Mouse (Mus musculus) heart, adult 18-20 months (tissue): ENCODE data around the gene Zfp652. TPM values are rescaled to one million over a fixed set of nuclear protein-coding genes. Genes with fewer than 3 reads are reported as not detected.
"Not testable (repeated sequence)": the region's sequence is repeated elsewhere in the genome, so short reads cannot be mapped to it uniquely, and the experiment has no call there.

Source experiments
- DNase-seq, 2 experiments: peaks; one replicate each; pipeline ENCODE4 v3.0.0; 2021 to 2022; ENCODE audit warnings: mixed read lengths in 1 of 2
- total RNA-seq, 2 experiments: library from RNA; stranded (reverse); gene quantifications; 2 replicates each; pipeline ENCODE4 v1.2.3; 2021

Gene Zfp652
- total RNA-seq, 2 experiments from 2014 or later = 49.4 to 52.2 TPM

GRCm38 (mm10) chr11:95857716-95858527, 145.4 kb downstream of the Zfp652 start:
- DNase-seq = no peak

- peak; percentile 98 for DNase-seq
Measured at GRCm38 (mm10) chr11:95858528-95859467, 146.3 kb downstream of the Zfp652 start.

GRCm38 (mm10) chr11:95859468-95859855, 147.0 kb downstream of the Zfp652 start:
- no peak for DNase-seq

GRCm38 (mm10) chr11:95860071-95860490, 147.6 kb downstream of the Zfp652 start:
- no peak for DNase-seq

- DNase-seq = no peak
Measured at GRCm38 (mm10) chr11:95861397-95861796, 148.9 kb downstream of the Zfp652 start.

GRCm38 (mm10) chr11:95869442-95869841, 157.0 kb downstream of the Zfp652 start:
- DNase-seq = no peak

- no peak for DNase-seq
Measured at GRCm38 (mm10) chr11:95869918-95870470, 157.5 kb downstream of the Zfp652 start.

- no peak for DNase-seq
Measured at GRCm38 (mm10) chr11:95875804-95876203, 163.3 kb downstream of the Zfp652 start.

- DNase-seq = peak; percentile 23 to 79
Measured at GRCm38 (mm10) chr11:95876296-95876695, 163.8 kb downstream of the Zfp652 start.

GRCm38 (mm10) chr11:95879861-95880260, 167.4 kb downstream of the Zfp652 start:
- DNase-seq = not testable (repeated sequence)

Other genes starting within 250 kb of the Zfp652 start
- gene Nxph3, start 198.1 kb upstream of the Zfp652 start, total RNA-seq = under 1 TPM; 0.47 to 0.64 TPM
- gene Ngfr, start 124.9 kb upstream of the Zfp652 start, total RNA-seq = under 1 TPM; 0.37 to 0.64 TPM
- 100 to 1,000 TPM; 428 to 436 TPM for gene Phb, start 45.7 kb upstream of the Zfp652 start, total RNA-seq
- under 1 TPM; 0.15 to 0.28 TPM for gene B130006D01Rik, start 10.9 kb downstream of the Zfp652 start, total RNA-seq
- gene Phospho1, start 111.8 kb downstream of the Zfp652 start, total RNA-seq = 100 to 1,000 TPM; 165 to 174 TPM
- gene Gngt2, start 124.5 kb downstream of the Zfp652 start, total RNA-seq = 10 to 100 TPM; 19.2 to 22.1 TPM
- gene Abi3, start 129.8 kb downstream of the Zfp652 start, total RNA-seq = 1 to 10 TPM; 9.2 to 9.9 TPM
- not detected for gene B4galnt2, start 202.2 kb downstream of the Zfp652 start, total RNA-seq